Mouse (Mus musculus) lung, postnatal 0 days (tissue): ENCODE data around the gene Ip6k2. TPM values are rescaled to one million over a fixed set of nuclear protein-coding genes. Genes with fewer than 3 reads are reported as not detected.

Experiments used
- ATAC-seq: fragments of 200-750 bp; cut with Nextera tagmentation; 2 replicates; pipeline ENCODE4 v1.8.0; 2017; ENCODE audit warnings: moderate library complexity
- DNase-seq: peaks from one replicate; pipeline ENCODE4 v3.0.0-alpha.2; 2016; ENCODE audit warnings: low spot score
- H3K27ac ChIP-seq: fragments of 300-500 bp; sonication (generic); 2 replicates; pipeline ENCODE4 v1.5.1; 2014; ENCODE audit warnings: antibody characterized with exemption, mild to moderate bottlenecking, low read length, mixed read lengths
- H3K27me3 ChIP-seq: fragments of 300-500 bp; sonication (generic); replicated peaks from 2 replicates; pipeline ENCODE4 v1.6.1; 2014; ENCODE audit warnings: low read length, mixed read lengths; ENCODE audit not compliant: insufficient read depth
- H3K36me3 ChIP-seq: fragments of 300-500 bp; sonication (generic); 2 replicates; pipeline ENCODE4 v1.6.1; 2014; ENCODE audit warnings: low read length, mixed read lengths; ENCODE audit not compliant: insufficient read depth
- H3K4me1 ChIP-seq: fragments of 300-500 bp; sonication (generic); 2 replicates; pipeline ENCODE4 v1.6.1; 2014; ENCODE audit warnings: antibody characterized with exemption, low read depth, low read length, mixed read lengths; ENCODE audit not compliant: insufficient read depth
- H3K4me2 ChIP-seq: fragments of 300-500 bp; sonication (generic); replicated peaks from 2 replicates; pipeline ENCODE4 v1.6.1; 2014; ENCODE audit warnings: low read depth, mild to moderate bottlenecking, low read length, moderate library complexity, mixed read lengths
- H3K4me3 ChIP-seq: fragments of 300-500 bp; sonication (generic); 2 replicates; pipeline ENCODE4 v1.5.1; 2014; ENCODE audit warnings: low read depth, low read length
- H3K9ac ChIP-seq: fragments of 300-500 bp; sonication (generic); replicated peaks from 2 replicates; pipeline ENCODE4 v1.6.1; 2014; ENCODE audit warnings: low read depth, mild to moderate bottlenecking
- H3K9me3 ChIP-seq: fragments of 300-500 bp; sonication (generic); 2 replicates; pipeline ENCODE4 v1.6.1; 2016; ENCODE audit warnings: low read length, mixed read lengths
- CTCF ChIP-seq: IDR thresholded peaks from 2 replicates; pipeline ENCODE4 v1.5.1; 2016; ENCODE audit warnings: antibody characterized with exemption, mild to moderate bottlenecking
- EP300 ChIP-seq: IDR thresholded peaks from 2 replicates; pipeline ENCODE4 v1.6.1; 2016; ENCODE audit warnings: antibody characterized with exemption, mild to moderate bottlenecking, control low read depth
- WGBS: fragments of 180-500 bp; shearing (Covaris S2); extraction: QIAGEN DNeasy Blood & Tissue Kit; methylation state at CpG from one replicate; pipeline ENCODE4 v1.1.7; 2014; 5-methylcytosine and 5-hydroxymethylcytosine counted together
- polyA plus RNA-seq: library from polyadenylated mRNA; unstranded; fragments of >200 nt; fragmentation: Nextera tagmentation; extraction: Ambion mirVana; gene quantifications from 2 replicates; pipeline ENCODE4 v1.2.1, GENCODE M21; 2015

Gene Ip6k2
- polyA plus RNA-seq, 1 experiment from 2014 or later = 48.1 TPM

DNA sequence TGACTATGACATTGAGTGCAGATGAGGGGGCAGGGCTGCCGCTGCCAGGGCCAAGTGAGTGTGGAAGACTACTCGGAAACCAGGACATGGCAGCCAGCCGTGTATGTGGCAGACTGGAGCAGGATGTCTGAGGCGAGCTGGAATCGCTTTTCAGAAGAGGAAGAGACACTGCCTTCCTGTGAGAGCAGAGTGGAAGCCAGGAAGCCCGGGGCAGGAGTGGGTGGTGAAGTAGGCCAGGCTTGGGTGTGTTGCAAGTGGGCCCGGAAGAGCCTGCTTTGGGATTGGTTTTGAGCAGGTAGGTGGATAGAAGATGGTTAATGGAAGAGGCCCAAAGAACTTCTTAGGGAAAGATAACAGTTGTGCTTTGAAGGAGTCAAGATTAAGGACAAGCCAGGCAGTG lies 32.0 kb downstream of the Ip6k2 start:
- H3K27me3 ChIP-seq = no peaks in the 10 kb centered on the region
- no peaks in the 10 kb centered on the region for H3K4me1 ChIP-seq
- H3K4me3 ChIP-seq = no peak overlapping the region
- H3K4me2 ChIP-seq = no peak overlapping the region
- H3K36me3 ChIP-seq = peaks cover 26% of the 10 kb centered on the region
- H3K27ac ChIP-seq = no peak overlapping the region
- no peaks in the 10 kb centered on the region for H3K9me3 ChIP-seq
- DNase-seq (no peak), ATAC-seq (no peak)
- TF ChIP-seq CTCF (no peak), EP300 (no peak)
- no peak overlapping the region for H3K9ac ChIP-seq
- WGBS = 81% methylated on average over 7 of the region's 7 CpGs

DNA sequence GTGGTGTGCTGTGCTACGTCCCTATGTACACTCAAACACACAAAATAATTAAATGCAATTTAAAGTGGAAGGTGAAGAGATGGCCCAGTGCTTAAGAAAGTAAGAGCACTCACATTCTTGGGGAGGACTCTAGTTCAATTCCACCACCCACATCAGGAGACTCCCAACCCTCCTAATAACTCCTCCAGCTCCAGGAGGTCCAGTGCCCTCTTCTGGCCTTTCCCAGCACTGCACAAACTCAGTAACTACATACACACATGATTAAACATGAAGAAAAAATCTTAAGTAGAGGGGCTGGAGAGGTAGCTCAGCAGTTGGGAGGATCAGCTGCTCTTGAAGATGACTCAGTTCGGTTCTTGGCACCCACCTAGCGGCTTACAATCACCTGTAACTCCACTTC lies 35.9 kb downstream of the Ip6k2 start:
- no peak overlapping the region for H3K4me3 ChIP-seq
- no peaks in the 10 kb centered on the region for H3K4me1 ChIP-seq
- ATAC-seq (peak; percentile 33; the same call in 1 of the 2 replicates), DNase-seq (peak; percentile 49)
- peaks cover 8% of the 10 kb centered on the region; the same call in 1 of the 2 replicates for H3K36me3 ChIP-seq
- H3K27me3 ChIP-seq = peaks cover 15% of the 10 kb centered on the region; the same call in 1 of the 2 replicates
- H3K9ac ChIP-seq = no peak overlapping the region
- TF ChIP-seq EP300 = no peak
- TF ChIP-seq CTCF = peak; percentile 81
- WGBS = 56% methylated on average over 3 of the region's 3 CpGs
- no peaks in the 10 kb centered on the region for H3K9me3 ChIP-seq
- H3K27ac ChIP-seq = no peak overlapping the region
- H3K4me2 ChIP-seq = no peak overlapping the region

DNA sequence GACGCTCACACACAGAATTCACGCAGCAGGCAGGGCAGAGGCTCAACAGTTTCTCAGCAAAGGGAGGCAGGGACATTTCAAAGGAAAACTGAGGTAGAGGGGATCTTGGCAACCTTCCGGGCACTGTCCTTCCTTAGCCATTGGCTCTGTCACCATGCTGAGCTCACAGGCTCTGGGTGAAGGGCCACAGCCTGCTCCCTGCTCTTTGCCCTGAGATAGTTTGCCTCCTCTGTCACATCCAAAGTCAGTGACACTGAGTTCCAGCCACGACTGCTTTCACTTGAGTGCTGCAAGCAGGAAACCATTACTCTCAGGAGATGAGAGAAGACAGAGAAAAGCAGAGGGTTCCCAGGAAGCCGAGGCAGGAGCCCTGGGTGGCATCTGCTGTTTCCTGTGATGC lies 36.5 kb downstream of the Ip6k2 start:
- DNase-seq (no peak), ATAC-seq (no peak)
- peaks cover 7% of the 10 kb centered on the region; the same call in 1 of the 2 replicates for H3K36me3 ChIP-seq
- H3K4me2 ChIP-seq = no peak overlapping the region
- no peak overlapping the region for H3K27ac ChIP-seq
- H3K4me3 ChIP-seq = no peak overlapping the region
- TF ChIP-seq EP300 (no peak), CTCF (no peak)
- no peaks in the 10 kb centered on the region for H3K9me3 ChIP-seq
- 63% methylated on average over 5 of the region's 5 CpGs for WGBS
- peaks cover 20% of the 10 kb centered on the region for H3K27me3 ChIP-seq
- H3K4me1 ChIP-seq = no peaks in the 10 kb centered on the region
- no peak overlapping the region for H3K9ac ChIP-seq

DNA sequence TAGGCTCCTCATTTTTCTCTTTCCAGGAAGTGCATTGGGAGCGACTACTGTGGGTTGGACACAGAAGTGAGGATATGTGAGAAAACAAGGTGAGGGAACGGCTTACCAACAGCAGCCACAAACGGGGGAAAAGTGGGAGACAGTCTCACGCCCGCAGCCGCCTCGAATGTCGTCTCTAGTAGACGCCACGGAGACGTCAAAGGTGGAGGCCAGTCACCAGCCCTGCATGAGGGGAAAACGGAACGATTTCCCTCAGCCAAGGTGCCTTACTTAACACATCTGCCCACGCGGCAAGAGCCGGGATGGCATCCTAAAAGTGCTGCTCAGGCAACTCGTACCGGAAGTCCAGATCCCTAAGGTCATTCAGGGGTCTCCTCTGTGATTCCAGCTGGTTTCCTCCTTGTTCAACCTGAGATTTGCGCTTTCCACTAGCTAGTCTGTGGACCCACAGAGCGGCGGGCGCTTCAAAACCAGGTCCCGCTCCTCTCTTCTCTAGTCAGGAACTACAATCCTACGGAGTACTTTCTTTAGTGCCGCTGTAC lies 40.6 kb downstream of the Ip6k2 start:
- 7% methylated on average over 25 of the region's 25 CpGs for WGBS
- Histone ChIP-seq H3K27me3 (peaks cover 49% of the 10 kb centered on the region), H3K9me3 (no peaks in the 10 kb centered on the region), H3K4me1 (peaks cover 5% of the 10 kb centered on the region), H3K9ac (no peak overlapping the region), H3K4me3 (no peak overlapping the region), H3K36me3 (no peaks in the 10 kb centered on the region), H3K27ac (no peak overlapping the region), H3K4me2 (no peak overlapping the region)
- no peak for DNase-seq
- TF ChIP-seq CTCF (no peak), EP300 (no peak)
- ATAC-seq = no peak

DNA sequence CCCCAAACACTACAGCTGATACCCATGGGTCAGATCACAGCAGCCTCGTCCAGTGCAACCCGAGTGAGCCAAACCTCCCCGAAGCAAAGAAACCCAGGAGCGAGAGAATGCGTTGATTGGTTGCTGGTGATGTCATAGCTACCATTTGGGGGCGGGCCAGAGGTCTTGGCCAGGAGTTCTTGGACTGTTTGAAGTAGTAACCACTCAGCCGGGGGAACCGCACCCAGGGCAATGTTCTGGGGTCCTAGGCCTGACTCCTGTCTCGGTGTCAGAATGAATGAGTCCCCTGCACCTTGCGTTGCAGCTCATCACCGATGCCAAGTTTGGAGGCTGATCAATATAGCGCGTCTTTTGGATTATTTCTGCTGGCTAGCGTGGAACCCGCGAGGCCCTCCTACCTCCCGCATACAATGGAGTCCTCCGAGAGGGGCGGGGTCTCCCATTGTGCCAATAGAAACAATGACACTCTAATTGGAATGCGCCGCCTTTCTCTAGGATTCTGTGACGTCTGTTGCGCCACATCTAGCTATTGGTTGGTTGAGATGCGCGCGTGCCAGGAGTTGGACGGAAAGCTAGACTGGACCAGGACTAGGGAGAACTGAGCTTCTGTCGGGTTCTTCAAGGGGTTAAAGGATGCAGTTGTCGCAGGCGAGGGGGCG lies 41.3 kb downstream of the Ip6k2 start:
- H3K9ac ChIP-seq = no peak overlapping the region
- H3K27ac ChIP-seq = no peak overlapping the region
- H3K36me3 ChIP-seq = no peaks in the 10 kb centered on the region
- H3K4me2 ChIP-seq = no peak overlapping the region
- no peak overlapping the region for H3K4me3 ChIP-seq
- H3K4me1 ChIP-seq = peaks cover 5% of the 10 kb centered on the region
- ATAC-seq = no peak
- H3K27me3 ChIP-seq = peaks cover 49% of the 10 kb centered on the region
- no peaks in the 10 kb centered on the region for H3K9me3 ChIP-seq
- DNase-seq = no peak
- 2% methylated on average over 31 of the region's 31 CpGs for WGBS
- no peak for TF ChIP-seq CTCF
- no peak for TF ChIP-seq EP300

DNA sequence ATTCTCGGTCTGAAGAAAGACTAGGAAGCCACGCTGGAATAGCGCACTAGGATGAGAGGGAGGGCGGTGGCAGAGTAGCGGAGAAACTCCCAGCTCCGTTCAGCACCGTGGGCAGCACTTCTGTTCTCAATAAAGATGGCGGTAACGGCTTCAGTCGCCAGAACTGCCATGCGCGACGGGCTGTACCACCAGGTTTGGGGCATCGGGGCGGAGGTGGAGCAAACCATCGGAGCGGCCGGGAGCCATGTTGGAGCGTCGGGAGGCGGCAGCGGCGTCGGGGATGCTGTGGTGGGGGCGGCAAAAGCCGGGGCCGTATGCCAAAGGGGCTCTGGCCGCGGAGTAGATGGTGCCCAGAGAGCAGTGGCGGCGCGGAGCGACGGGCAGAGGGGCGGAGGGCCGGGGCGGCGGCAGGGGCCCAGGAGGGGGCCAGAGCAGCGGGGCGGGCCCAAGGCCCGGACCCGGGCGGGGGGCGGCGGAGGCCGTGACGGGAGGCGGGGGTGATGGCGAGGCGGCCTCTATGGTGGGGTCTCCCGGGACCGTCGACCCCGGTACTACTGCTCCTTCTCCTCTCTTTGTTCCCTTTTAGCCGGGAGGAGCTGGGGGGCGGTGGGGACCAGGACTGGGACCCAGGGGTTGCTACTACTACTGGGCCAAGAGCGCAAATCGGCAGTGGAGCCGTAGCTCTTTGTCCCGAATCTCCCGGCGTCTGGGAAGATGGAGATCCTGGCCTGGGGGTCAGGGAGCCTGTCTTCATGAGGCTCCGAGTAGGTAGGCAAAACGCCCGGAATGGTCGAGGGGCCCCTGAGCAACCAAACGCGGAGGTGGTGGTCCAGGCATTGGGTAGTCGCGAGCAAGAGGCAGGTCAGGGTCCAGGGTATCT lies 42.5 kb downstream of the Ip6k2 start, which contains the start of gene Celsr3:
Celsr3 (plus strand) TSS at position 501 of the 880 bp plus-strand sequence.
- H3K4me3 ChIP-seq = peak within 1 kb of the TSS; percentile 31
- ATAC-seq (peak; percentile 31; the same call in 1 of the 2 replicates), DNase-seq (peak; percentile 62)
- peak within 1 kb of the TSS; percentile 63 for H3K4me2 ChIP-seq
- 4% methylated on average over 49 of the region's 70 CpGs for WGBS
- peaks cover 5% of the 10 kb centered on the region for H3K4me1 ChIP-seq
- H3K9me3 ChIP-seq = no peaks in the 10 kb centered on the region
- no peak within 1 kb of the TSS for H3K27ac ChIP-seq
- H3K36me3 ChIP-seq = no peaks in the 10 kb centered on the region
- H3K27me3 ChIP-seq = peaks cover 49% of the 10 kb centered on the region
- H3K9ac ChIP-seq = no peak within 1 kb of the TSS
- no peak for TF ChIP-seq CTCF
- TF ChIP-seq EP300 = no peak
